Mouse (Mus musculus) T-cell, adult 2 months (primary cell): ENCODE measurements around the gene Stat5b.

Experiments used
- DNase-seq: peaks from one replicate; pipeline ENCODE4 v3.0.0; 2022; ENCODE audit warnings: low spot score

The Stat5b gene

GRCm38 (mm10) chr11:100840866-100841265 is 9.7 kb downstream of the Stat5b start:
- peak; percentile 70 for DNase-seq

- DNase-seq, result no peak
Measured at GRCm38 (mm10) chr11:100839523-100839922, 11.0 kb downstream of the Stat5b start.

DNA sequence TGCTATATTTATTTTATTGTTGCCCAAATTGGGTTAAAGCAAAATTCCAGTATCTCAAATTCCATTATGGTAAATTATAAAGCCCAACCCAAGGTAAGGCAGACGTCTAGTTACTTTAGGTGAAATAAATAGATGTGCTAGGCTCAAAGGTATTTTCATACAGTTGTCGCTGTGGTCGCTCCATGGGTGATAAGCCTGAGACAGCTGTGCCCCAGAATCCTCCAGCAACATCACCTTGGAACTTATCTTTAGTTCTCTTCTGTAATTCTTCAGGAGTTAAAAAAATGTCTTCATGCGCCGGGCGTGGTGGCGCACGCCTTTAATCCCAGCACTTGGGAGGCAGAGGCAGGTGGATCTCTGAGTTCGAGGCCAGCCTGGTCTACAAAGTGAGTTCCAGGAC is 11.6 kb downstream of the Stat5b start:
- DNase-seq, result no peak

DNA sequence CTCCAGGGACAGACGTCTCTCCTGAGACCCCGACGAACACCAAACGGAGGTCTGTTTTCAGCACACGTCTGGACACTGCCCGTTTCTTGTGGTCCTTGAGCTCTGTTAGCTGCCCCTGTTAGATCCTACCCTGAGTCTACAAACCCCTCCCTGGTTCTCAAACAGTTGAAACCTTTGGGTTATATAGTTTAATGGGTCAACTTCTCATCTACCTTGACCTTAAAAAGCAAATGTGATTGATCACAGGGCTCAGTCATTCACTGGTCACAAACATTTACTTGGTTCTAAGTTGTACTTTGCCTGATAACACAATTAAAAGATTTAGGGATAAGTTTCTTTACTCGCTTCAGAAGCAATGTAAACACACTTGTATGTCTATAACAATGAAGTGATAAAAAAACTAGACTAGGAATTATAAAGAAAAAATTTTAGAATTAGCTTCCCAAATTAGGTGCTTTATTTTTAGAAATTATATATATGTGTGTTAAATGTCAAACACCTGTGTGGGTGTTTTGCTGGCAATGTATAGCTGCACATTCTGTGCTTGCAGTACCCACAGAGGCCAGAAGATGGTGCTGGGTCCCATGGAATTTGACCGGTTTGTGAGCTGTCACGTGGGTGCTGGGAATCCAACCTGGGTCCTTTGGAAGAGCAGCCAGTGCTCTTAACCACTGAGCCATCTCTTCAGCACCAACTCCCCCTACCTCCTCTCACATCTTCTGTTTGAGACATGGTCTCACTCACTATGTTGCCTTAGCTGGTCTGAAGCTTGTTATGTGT is 13.4 kb downstream of the Stat5b start:
- peak; percentile 48 for DNase-seq

DNA sequence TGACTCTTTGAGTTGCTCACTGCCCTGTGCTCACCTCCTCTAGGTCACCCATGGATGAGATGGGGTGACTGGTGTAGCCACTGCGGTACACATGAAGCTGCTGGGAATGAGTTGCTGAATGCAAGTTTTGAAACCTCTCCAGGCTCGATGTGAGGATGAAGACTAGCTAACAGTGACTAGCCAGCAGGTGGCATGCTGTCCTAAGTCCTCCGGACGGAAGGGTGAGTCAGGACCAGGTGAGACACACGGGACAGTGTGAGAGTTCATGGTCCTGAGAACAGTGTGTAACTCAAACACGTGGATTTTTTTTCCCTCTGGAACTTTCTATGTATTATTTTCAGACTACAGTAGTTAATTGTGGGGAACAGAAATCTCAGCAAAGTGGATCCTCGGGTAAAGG is 17.1 kb downstream of the Stat5b start:
- DNase-seq, result no peak

DNA sequence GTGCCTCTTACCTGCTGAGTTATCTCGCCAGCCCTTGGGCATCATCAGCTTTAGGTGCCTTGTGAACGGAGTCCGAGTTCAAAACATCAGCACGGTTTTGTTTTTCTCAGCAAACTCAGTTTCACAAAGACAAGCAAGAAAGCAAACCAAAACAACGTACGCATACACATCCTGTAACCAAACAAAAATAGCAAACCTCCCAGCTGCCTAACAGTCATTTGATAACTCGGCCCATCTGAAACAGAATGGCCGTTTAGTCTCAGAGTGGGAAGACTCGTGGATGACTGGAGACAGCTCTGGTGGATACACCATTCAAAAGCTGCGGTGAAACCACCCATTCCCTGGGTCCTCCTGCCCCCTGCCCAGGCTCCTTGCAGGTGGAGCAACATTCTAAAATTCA is 19.1 kb downstream of the Stat5b start:
- DNase-seq, result no peak

- no peak for DNase-seq
Measured at GRCm38 (mm10) chr11:100829691-100830090, 20.8 kb downstream of the Stat5b start.

GRCm38 (mm10) chr11:100828676-100829151 is 21.8 kb downstream of the Stat5b start:
- DNase-seq, result no peak

GRCm38 (mm10) chr11:100826161-100826866 is 24.2 kb downstream of the Stat5b start:
- DNase-seq, result no peak

DNA sequence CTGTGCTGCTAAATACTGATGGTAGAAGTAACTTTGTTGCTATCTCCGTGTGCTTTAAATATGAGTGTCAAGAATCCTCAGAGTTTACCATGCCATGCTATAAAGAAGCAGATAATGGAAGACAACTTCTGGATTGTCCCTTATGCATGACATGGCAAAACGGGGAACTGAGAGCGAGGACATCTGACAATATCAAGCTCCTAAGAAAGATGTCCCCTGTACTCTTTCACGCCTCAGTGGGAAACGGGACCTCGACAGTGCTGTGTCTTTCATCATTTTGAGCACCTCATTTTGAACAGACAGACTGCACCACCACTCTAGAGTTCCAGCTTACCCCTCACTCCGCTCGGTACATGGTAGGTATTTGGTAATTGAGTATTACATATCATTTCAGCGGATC is 25.1 kb downstream of the Stat5b start:
- DNase-seq, result no peak

DNA sequence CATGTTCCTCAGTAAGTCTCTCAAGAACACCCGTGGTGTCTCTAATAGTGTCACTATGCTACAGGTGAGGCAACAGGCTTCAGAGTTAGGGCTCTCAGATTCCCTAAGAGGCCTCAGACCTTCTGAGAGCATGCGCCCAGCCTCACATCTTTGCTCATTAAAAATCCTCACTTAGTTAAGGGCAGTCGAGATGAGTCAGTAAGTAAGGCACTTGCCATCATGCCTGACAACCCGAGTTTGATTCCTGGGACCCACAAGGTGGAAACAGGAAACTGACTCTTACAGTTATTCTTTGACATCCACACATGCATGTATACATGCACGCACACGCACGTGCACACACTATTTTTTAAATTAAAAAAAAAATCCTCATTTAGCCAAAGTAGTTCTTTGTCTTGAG is 26.0 kb downstream of the Stat5b start:
- peak; percentile 44 for DNase-seq

DNA sequence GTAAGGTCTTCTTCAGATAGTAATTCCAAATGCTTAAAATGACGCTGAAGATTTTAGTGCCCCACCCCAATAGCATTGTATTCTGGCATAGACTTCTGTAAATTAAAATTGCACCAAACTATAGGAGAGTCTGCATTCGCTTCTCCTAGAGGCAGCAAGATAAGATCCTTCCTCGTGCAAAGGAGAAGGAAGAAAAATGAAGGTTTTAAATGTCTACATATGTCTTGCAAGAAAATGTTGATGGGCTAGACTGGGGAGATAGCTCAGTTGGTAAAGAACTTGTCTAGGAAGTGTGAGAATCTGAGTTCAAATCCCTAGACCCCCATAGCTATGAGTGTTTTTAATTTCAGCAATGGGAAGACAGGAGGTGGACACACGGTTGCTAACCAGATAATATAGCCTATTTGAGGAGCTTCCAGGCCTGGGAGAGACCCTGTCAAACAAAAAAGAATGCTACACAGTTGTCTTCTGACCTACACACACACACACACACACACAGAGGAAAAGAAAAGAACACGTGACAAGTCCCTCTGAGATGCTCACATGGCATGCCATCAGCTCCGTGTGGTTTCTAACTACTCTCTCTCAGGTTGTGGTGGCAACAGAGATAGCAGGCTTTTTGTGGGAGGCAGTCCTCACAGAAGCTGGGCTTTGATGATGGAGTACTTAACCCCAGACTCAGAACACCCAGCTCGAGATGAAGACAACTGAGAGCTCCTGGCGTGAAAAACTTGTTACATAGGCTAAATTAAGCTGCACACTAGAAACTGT is 26.8 kb downstream of the Stat5b start:
- DNase-seq, result peak; percentile 92

GRCm38 (mm10) chr11:100822365-100822764 is 28.2 kb downstream of the Stat5b start:
- peak; percentile 85 for DNase-seq

DNA sequence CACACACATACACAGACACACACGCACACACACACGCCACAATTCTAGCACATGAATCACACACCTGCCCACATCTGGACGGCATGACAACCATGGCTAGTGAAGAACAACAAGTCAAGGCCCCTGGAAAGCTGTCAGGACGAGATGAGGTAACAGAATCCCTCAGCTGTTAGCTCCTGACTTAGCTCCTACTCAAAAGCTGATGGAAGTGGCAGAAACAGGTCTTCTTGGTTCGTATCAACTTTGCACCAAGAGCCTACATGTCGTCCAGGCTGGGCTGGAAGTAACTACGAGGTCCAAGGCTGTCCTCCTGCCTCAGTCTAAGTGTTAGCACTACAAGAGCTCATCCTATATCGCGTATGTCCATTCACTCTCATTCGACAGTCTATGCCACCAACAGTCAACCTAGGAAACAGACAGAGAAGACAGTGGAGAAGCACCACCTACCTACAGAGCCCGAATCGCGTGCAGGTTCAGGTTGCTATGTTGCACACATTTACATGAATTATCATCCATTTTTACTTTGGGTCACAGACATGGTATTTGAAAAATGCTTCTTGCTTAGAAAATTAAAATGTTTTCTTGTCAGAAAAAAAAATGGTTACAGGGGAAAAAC is 28.8 kb downstream of the Stat5b start:
- DNase-seq, result peak; percentile 52

DNA sequence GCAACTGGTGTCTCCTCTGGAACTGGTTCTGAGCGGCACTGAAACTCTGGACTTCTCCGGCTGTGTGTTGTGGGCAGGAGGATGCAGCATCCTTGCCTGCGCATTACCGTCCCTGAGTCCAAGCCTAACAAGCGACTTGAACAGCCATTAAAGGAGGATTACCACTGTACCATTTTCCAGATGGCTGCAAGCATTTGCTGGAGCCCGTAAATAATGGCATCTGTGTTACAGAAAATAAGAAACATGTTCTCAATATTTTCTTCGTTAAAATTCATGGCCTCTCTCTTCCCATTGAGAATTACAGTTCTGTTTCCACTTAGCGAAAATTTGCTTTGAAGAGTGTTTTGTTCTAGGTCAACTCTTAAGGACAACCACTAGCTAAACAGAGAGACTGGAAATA is 30.5 kb downstream of the Stat5b start:
- DNase-seq, result no peak

DNA sequence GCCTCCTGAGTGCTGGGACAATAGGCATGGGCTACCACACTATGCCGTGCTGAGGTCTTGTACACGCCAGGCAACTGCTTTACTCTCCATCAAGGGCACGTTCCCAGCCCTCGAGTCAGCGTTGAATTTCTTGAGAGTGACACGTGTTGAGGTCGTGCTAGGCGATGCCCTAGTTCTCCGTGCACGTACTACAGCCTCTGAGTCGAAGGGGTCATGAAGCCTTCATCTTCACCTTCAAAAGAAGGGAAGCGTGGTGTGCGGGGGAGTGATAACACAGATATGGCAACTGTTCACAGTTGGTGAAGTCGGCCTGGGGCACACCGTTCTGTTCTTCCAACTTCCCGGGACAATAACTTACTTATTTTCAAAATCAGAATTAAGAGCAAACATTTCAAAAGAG is 30.9 kb downstream of the Stat5b start:
- DNase-seq, result peak; percentile 74

GRCm38 (mm10) chr11:100819048-100819447 is 31.5 kb downstream of the Stat5b start:
- DNase-seq, result peak; percentile 49

DNA sequence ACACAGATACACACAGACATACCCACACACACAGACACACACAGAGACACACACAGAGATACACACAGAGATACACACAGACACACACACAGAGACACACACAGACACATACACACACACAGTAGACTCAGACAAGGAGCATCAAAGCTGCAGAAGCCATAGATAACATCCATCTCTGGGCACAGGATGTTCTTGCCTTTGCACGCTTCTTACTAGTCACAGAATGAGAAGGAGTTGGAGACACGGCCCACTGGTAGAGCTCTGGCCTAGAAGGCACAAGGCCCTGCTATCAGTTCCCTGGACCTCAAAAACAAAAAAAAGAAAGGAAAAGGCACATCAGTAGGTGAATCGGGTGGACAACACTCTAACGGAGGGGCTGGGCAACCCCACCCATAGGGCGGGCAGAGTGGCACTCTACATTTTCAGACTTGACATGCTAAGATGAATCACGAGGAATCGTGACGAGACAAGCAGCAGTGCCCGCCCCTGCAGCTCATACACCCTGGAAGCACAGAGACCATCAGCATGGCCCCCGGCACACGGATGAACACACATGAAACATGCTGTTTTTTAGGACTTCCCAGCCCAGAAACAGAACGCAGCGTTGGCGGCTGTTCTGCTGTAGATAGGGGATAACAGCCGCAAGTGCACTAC is 32.0 kb downstream of the Stat5b start:
- DNase-seq, result peak; percentile 56

GRCm38 (mm10) chr11:100817311-100817710 is 33.2 kb downstream of the Stat5b start:
- no peak for DNase-seq

- DNase-seq, result no peak
Measured at GRCm38 (mm10) chr11:100816801-100817200, 33.7 kb downstream of the Stat5b start.

DNA sequence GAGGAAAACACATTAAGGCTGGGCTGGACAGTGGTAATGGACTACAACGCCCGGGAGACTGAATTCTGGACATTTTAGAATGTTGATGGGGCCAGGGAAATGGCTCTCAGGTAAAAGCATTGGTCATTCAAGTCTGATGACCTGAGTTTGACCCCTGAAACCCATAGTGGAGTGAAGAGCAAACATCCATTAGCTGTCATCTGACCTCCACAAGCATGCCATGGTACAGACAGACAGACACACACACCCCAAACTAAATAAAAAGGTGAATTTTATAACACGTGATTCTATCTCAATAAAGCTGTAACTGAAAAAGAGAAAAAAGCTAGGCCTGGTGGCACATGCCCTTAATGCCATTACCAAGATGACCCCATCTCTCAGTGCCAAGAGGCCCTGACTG is 34.2 kb downstream of the Stat5b start:
- DNase-seq, result no peak

DNA sequence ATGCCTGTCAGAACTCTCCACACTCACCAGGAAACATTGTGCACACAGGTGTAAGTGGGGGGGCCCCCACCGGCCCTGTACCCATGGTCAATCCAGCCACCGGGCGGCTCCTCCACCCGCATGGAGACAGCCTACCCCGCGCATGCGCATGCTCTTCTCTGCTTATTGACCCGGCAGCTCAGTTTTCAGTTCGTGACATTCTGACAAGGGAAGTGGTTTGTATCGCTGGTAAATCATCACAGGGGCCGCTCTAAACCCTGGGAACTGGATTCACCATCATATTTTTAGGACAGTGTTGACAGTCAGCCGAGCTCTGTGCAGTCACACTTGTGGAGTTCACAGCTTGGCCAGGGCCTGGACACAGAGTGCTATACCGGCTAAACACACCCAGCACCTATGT is 36.0 kb downstream of the Stat5b start:
- peak; percentile 89 for DNase-seq
